8 mouse cellular contexts compared by ENCODE assay signal in genomic region chr9:21924099-21924493, GRCm38 (mm10). TPM values are rescaled to one million over a fixed set of nuclear protein-coding genes. Genes with fewer than 3 reads are reported as not detected.
DNase-seq lines count a peak whose midpoint lies in the region; ATAC-seq and TF ChIP-seq lines count a peak whose summit lies in the region.

No protein-coding gene starts in this region.

- DNase-seq in adrenal gland, adult 8-10 months, result peak; percentile 98
- DNase-seq in gastrocnemius, postnatal 14 days, result peak; percentile 89
- peak; percentile 93 for DNase-seq in kidney, adult 9 months
- DNase-seq in lung, postnatal 25 days (ENCODE audit: low spot score), result peak; percentile 97
- peak; percentile 87 for DNase-seq in testis, postnatal 14 days (ENCODE audit: low spot score)
- no peak for DNase-seq in embryo, embryonic 11 days

- peak overlapping the region; percentile 33; the same call in 1 of the 2 replicates for H3K4me3 ChIP-seq in E14TG2a.4 (replicated peaks; ENCODE audit: low read length)
- no peak overlapping the region for H3K4me3 ChIP-seq in forebrain, embryonic 12.5 days (replicated peaks)

- H3K4me1 ChIP-seq in E14TG2a.4 (replicated peaks; ENCODE audit: low read depth, low read length), result peaks cover 55% of the 10 kb centered on the region
- peaks cover 16% of the 10 kb centered on the region for H3K4me1 ChIP-seq in forebrain, embryonic 12.5 days

- H3K4me2 ChIP-seq in forebrain, embryonic 12.5 days, result no peak overlapping the region

- H3K27me3 ChIP-seq in E14TG2a.4 (ENCODE audit: insufficient read depth, low read length), result no peaks in the 10 kb centered on the region
- no peaks in the 10 kb centered on the region for H3K27me3 ChIP-seq in forebrain, embryonic 12.5 days

- no peak overlapping the region for H3K27ac ChIP-seq in forebrain, embryonic 12.5 days

- intact Hi-C loops in gastrocnemius, postnatal 14 days (cut with DNase I; ENCODE audit: low total_unique reads), result no loop called here

- peaks cover 47% of the 10 kb centered on the region for H3K36me3 ChIP-seq in E14TG2a.4 (ENCODE audit: insufficient read depth, low read length)
- H3K36me3 ChIP-seq in forebrain, embryonic 12.5 days (replicated peaks), result peaks cover 4% of the 10 kb centered on the region

- no peak for ATAC-seq in forebrain, embryonic 12.5 days (ENCODE audit: low FRiP score)

- TF ChIP-seq CTCF in E14TG2a.4 (conservative IDR thresholded peaks at IDR 0.05; ENCODE audit: low read length), result no peak

- 85% methylated on average over 6 of the region's 6 CpGs for WGBS in forebrain, embryonic 12.5 days

- H3K9ac ChIP-seq in forebrain, embryonic 12.5 days, result no peak overlapping the region

- H3K9me3 ChIP-seq in E14TG2a.4 (ENCODE audit: low read length), result no peaks in the 10 kb centered on the region
- no peaks in the 10 kb centered on the region for H3K9me3 ChIP-seq in forebrain, embryonic 12.5 days

RNA-seq across cellular contexts. Expression of gene Ccdc159, which starts 3.2 kb away (rescaled TPM):
- 10 to 100 TPM in 3 of 4 experiments, 1 to 10 TPM in 1; 8.6 to 27.3 (median 17.7) TPM for total RNA-seq in adrenal gland, adult 8-10 months (2022)
- total RNA-seq in gastrocnemius, postnatal 14 days (2021), result under 1 TPM; 0.33 TPM
- 5.2 and 5.8 TPM in 2 replicates for polyA plus RNA-seq in forebrain, embryonic 12.5 days (2016; fragmentation: Nextera tagmentation; extraction: Ambion mirVana)

RNA-seq across cellular contexts. Expression of gene Tmem205, which starts 3.3 kb away (rescaled TPM):
- total RNA-seq in adrenal gland, adult 8-10 months (2022), result 100 to 1,000 TPM; 375 to 588 (median 495) TPM
- 10 to 100 TPM; 13.7 to 14.2 TPM for total RNA-seq in gastrocnemius, postnatal 14 days (2021)
- 32.9 and 33.3 TPM in 2 replicates for polyA plus RNA-seq in forebrain, embryonic 12.5 days (2016; fragmentation: Nextera tagmentation; extraction: Ambion mirVana)

RNA-seq across cellular contexts. Expression of gene Rab3d, which starts 6.1 kb away (rescaled TPM):
- total RNA-seq in adrenal gland, adult 8-10 months (2022), result 10 to 100 TPM; 43.1 to 64.6 (median 48.1) TPM
- total RNA-seq in gastrocnemius, postnatal 14 days (2021), result 1 to 10 TPM; 4.1 to 6.6 TPM
- polyA plus RNA-seq in forebrain, embryonic 12.5 days (2016; fragmentation: Nextera tagmentation; extraction: Ambion mirVana), result 12.4 and 13.1 TPM in 2 replicates

RNA-seq across cellular contexts. Expression of gene Plppr2, which starts 12.7 kb away (rescaled TPM):
- 10 to 100 TPM; 19.6 to 44.0 (median 32.1) TPM for total RNA-seq in adrenal gland, adult 8-10 months (2022)
- total RNA-seq in gastrocnemius, postnatal 14 days (2021), result 1 to 10 TPM; 1.4 TPM
- 37.0 and 40.9 TPM in 2 replicates for polyA plus RNA-seq in forebrain, embryonic 12.5 days (2016; fragmentation: Nextera tagmentation; extraction: Ambion mirVana)

RNA-seq across cellular contexts. Expression of gene Swsap1, which starts 31.5 kb away (rescaled TPM):
- total RNA-seq in adrenal gland, adult 8-10 months (2022), result 10 to 100 TPM; 17.5 to 22.5 (median 20.0) TPM
- 1 to 10 TPM; 2.7 to 3.6 TPM for total RNA-seq in gastrocnemius, postnatal 14 days (2021)
- polyA plus RNA-seq in forebrain, embryonic 12.5 days (2016; fragmentation: Nextera tagmentation; extraction: Ambion mirVana), result 7.4 and 9.5 TPM in 2 replicates

Comparison
In these comparisons a context has a peak if more than half of its experiments do, and no peak if none do; other contexts are left out.
1. RNA of gene Ccdc159, which starts 3.2 kb away (total RNA-seq): 8.6 to 27.3 TPM in adrenal gland, adult 8-10 months; 0.33 TPM in gastrocnemius, postnatal 14 days; every median in the first group is over 4 times any median in the second.
2. RNA of gene Tmem205, which starts 3.3 kb away (total RNA-seq): 375 to 588 TPM in adrenal gland, adult 8-10 months; 13.7 to 14.2 TPM in gastrocnemius, postnatal 14 days; every median in the first group is over 10 times any median in the second.
3. RNA of gene Rab3d, which starts 6.1 kb away (total RNA-seq): 43.1 to 64.6 TPM in adrenal gland, adult 8-10 months; 4.1 to 6.6 TPM in gastrocnemius, postnatal 14 days; every median in the first group is over 4 times any median in the second.